Mouse (Mus musculus) lung, postnatal 0 days (tissue): ENCODE results near the gene Asxl1. TPM values are rescaled to one million over a fixed set of nuclear protein-coding genes. Genes with fewer than 3 reads are reported as not detected.
A peak's percentile ranks its signal among the peaks of the same experiment; 100 is the strongest.

ENCODE experiments used
- ATAC-seq: fragments of 200-750 bp; cut with Nextera tagmentation; 2 replicates; pipeline ENCODE4 v1.8.0; 2017; ENCODE audit warnings: moderate library complexity
- DNase-seq: peaks from one replicate; pipeline ENCODE4 v3.0.0-alpha.2; 2016; ENCODE audit warnings: low spot score
- H3K27ac ChIP-seq: fragments of 300-500 bp; sonication (generic); 2 replicates; pipeline ENCODE4 v1.5.1; 2014; ENCODE audit warnings: antibody characterized with exemption, mild to moderate bottlenecking, low read length, mixed read lengths
- H3K27me3 ChIP-seq: fragments of 300-500 bp; sonication (generic); replicated peaks from 2 replicates; pipeline ENCODE4 v1.6.1; 2014; ENCODE audit warnings: low read length, mixed read lengths; ENCODE audit not compliant: insufficient read depth
- H3K36me3 ChIP-seq: fragments of 300-500 bp; sonication (generic); 2 replicates; pipeline ENCODE4 v1.6.1; 2014; ENCODE audit warnings: low read length, mixed read lengths; ENCODE audit not compliant: insufficient read depth
- H3K4me1 ChIP-seq: fragments of 300-500 bp; sonication (generic); 2 replicates; pipeline ENCODE4 v1.6.1; 2014; ENCODE audit warnings: antibody characterized with exemption, low read depth, low read length, mixed read lengths; ENCODE audit not compliant: insufficient read depth
- H3K4me2 ChIP-seq: fragments of 300-500 bp; sonication (generic); replicated peaks from 2 replicates; pipeline ENCODE4 v1.6.1; 2014; ENCODE audit warnings: low read depth, mild to moderate bottlenecking, low read length, moderate library complexity, mixed read lengths
- H3K4me3 ChIP-seq: fragments of 300-500 bp; sonication (generic); 2 replicates; pipeline ENCODE4 v1.5.1; 2014; ENCODE audit warnings: low read depth, low read length
- H3K9ac ChIP-seq: fragments of 300-500 bp; sonication (generic); replicated peaks from 2 replicates; pipeline ENCODE4 v1.6.1; 2014; ENCODE audit warnings: low read depth, mild to moderate bottlenecking
- H3K9me3 ChIP-seq: fragments of 300-500 bp; sonication (generic); 2 replicates; pipeline ENCODE4 v1.6.1; 2016; ENCODE audit warnings: low read length, mixed read lengths
- CTCF ChIP-seq: IDR thresholded peaks from 2 replicates; pipeline ENCODE4 v1.5.1; 2016; ENCODE audit warnings: antibody characterized with exemption, mild to moderate bottlenecking
- EP300 ChIP-seq: IDR thresholded peaks from 2 replicates; pipeline ENCODE4 v1.6.1; 2016; ENCODE audit warnings: antibody characterized with exemption, mild to moderate bottlenecking, control low read depth
- WGBS: fragments of 180-500 bp; shearing (Covaris S2); extraction: QIAGEN DNeasy Blood & Tissue Kit; methylation state at CpG from one replicate; pipeline ENCODE4 v1.1.7; 2014; 5-methylcytosine and 5-hydroxymethylcytosine counted together
- polyA plus RNA-seq: library from polyadenylated mRNA; unstranded; fragments of >200 nt; fragmentation: Nextera tagmentation; extraction: Ambion mirVana; gene quantifications from 2 replicates; pipeline ENCODE4 v1.2.1, GENCODE M21; 2015

Gene Asxl1
- polyA plus RNA-seq, 1 experiment from 2014 or later: 10.3 TPM

DNA sequence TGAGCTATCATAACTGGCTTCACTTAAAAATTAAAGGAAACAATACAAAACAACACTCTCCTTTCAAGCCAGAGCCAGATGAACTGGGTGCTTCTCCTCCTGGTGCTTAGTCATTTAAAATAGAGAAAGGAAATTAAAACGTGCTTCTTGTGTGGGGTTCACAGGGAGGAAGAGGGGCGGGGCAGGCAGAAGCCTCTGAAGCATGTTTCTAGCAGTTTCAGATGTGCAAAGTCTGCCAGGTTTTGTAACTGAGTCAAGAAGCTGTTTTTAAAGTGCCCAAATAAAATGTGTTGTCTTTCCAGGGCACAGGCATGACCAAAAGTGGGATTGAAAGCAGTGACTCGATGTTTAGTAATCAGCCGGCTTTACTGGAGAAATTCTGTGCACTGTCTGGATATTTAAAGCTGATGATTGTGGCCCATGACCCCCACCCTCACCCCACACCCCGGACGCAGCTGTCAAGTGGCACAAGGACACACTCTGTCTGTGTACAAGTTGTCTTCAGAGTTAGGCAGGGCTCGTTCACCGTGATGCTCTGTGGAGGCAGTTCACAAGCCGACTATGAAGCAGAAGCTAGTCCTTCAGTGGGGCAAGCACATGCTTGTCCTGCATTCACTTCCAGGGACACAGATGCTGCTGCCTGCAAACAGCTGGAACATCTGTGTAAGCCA, 19.8 kb upstream of the Asxl1 start:
- TF ChIP-seq EP300 (no peak), CTCF (no peak)
- DNase-seq (no peak), ATAC-seq (no peak)
- Histone ChIP-seq H3K36me3 (peaks cover 29% of the 10 kb centered on the region), H3K27me3 (no peaks in the 10 kb centered on the region), H3K4me3 (no peak overlapping the region), H3K27ac (no peak overlapping the region), H3K9me3 (no peaks in the 10 kb centered on the region), H3K4me1 (no peaks in the 10 kb centered on the region), H3K4me2 (no peak overlapping the region), H3K9ac (no peak overlapping the region)
- WGBS: 56% methylated on average over 9 of the region's 9 CpGs

DNA sequence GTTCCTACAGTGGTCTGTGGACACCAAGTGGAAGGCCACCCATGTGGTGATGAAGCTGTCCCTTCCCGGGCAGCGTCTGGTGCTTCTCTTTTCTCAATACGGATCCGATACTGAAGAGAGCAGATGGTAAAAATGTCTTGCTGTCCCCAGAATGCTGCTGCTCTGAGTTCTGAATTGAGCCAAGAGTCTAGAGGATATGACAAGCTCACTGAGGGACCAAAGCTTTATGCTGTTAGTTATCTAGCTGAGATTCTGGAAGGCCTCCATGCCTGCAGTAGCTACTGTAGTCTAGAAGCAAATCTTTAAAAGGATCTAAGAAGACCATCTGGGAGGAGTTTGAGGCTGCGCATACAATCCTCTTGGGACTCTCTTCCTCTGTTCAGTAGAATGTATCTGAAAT, 13.4 kb upstream of the Asxl1 start:
- WGBS: 94% methylated on average over 5 of the region's 5 CpGs
- Histone ChIP-seq H3K27me3 (no peaks in the 10 kb centered on the region), H3K9me3 (no peaks in the 10 kb centered on the region), H3K4me1 (no peaks in the 10 kb centered on the region), H3K9ac (no peak overlapping the region), H3K36me3 (peaks cover 12% of the 10 kb centered on the region), H3K27ac (no peak overlapping the region), H3K4me2 (no peak overlapping the region), H3K4me3 (no peak overlapping the region)
- no peak for TF ChIP-seq EP300
- no peak for TF ChIP-seq CTCF
- DNase-seq (no peak), ATAC-seq (no peak)

DNA sequence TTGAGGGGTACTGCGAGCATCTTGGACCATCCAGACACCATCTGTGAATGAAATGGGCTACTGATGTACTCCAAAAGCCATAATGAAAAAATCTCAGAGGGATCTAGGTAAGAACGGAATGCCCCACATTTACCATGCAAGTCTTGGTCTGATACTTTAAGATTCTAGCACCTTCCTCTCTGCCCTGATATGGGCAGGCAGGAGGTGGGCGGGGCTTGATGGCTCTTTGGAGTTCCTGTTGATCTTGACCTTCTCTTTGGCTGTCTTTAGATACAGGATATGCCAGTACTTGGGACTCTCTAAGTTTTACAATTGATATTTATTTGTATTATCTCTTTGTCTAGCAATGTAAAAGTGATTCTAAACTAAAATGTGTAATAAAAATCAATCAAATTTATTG, 12.6 kb upstream of the Asxl1 start:
- no peak for ATAC-seq
- TF ChIP-seq EP300 (no peak), CTCF (no peak)
- peaks cover 12% of the 10 kb centered on the region for H3K36me3 ChIP-seq
- no peak overlapping the region for H3K4me2 ChIP-seq
- no peak for DNase-seq
- no peak overlapping the region for H3K9ac ChIP-seq
- no peak overlapping the region for H3K4me3 ChIP-seq
- no peaks in the 10 kb centered on the region for H3K27me3 ChIP-seq
- no peak overlapping the region for H3K27ac ChIP-seq
- H3K9me3 ChIP-seq: no peaks in the 10 kb centered on the region
- H3K4me1 ChIP-seq: peaks cover 6% of the 10 kb centered on the region; the same call in 1 of the 2 replicates
- 88% methylated on average over 3 of the region's 3 CpGs for WGBS

DNA sequence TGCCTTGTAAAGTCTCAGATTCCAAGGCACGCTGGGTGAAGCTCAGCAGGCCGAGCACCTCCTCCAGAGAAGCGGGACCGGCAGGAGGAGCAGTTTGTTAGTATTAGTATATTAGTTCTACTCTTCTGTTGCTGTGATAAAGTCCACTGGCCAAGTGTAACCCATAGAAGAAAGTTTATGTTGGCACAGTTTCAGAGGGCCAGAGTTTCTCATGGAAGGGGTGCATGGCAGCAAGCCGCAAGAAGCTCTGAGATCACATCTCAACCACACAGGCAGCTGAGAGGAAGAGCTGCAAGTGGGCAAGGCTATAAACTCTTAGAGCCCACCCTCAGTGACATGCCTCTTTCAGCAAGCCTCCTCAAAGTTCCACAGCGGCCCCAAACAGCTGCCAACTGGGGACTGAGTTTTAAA, 11.8 kb upstream of the Asxl1 start:
- ATAC-seq (0 out of 2 replicates have a peak, but pooled peaks have one; percentile 18), DNase-seq (peak; percentile 43)
- peaks cover 8% of the 10 kb centered on the region; the same call in 1 of the 2 replicates for H3K4me1 ChIP-seq
- H3K9ac ChIP-seq: no peak overlapping the region
- no peaks in the 10 kb centered on the region for H3K27me3 ChIP-seq
- WGBS: 40% methylated on average over 6 of the region's 6 CpGs
- no peaks in the 10 kb centered on the region for H3K9me3 ChIP-seq
- peaks cover 12% of the 10 kb centered on the region for H3K36me3 ChIP-seq
- no peak overlapping the region; the same call in 1 of the 2 replicates for H3K27ac ChIP-seq
- TF ChIP-seq CTCF (peak; percentile 28; the same call in 1 of the 2 replicates), EP300 (no peak)
- no peak overlapping the region for H3K4me3 ChIP-seq
- no peak overlapping the region for H3K4me2 ChIP-seq

DNA sequence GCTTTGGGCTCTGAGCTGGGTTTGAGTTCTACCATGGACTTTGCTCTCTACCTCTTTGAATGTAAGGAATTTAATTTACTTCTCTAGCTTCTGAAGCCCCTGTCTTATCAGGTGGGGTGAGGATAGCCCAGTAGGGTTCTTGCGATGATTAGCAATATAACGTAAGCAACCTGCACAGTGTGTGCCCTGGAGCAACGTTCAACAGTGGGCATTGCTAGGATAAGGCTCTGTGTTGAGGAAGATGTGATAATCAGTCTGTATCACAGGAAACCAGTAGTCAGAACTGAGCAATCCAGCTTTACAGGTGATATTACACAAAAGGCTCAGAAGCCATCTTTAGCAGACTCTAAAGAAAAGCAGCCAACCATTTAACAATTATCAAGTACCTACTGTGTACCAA, 11.3 kb upstream of the Asxl1 start:
- H3K4me3 ChIP-seq: no peak overlapping the region
- TF ChIP-seq EP300 (no peak), CTCF (no peak)
- 78% methylated on average over 3 of the region's 3 CpGs for WGBS
- ATAC-seq (no peak), DNase-seq (no peak)
- no peak overlapping the region for H3K9ac ChIP-seq
- no peaks in the 10 kb centered on the region for H3K27me3 ChIP-seq
- H3K36me3 ChIP-seq: peaks cover 11% of the 10 kb centered on the region
- H3K4me2 ChIP-seq: no peak overlapping the region
- no peaks in the 10 kb centered on the region for H3K9me3 ChIP-seq
- peaks cover 8% of the 10 kb centered on the region; the same call in 1 of the 2 replicates for H3K4me1 ChIP-seq
- peak overlapping the region; percentile 43; the same call in 1 of the 2 replicates for H3K27ac ChIP-seq

DNA sequence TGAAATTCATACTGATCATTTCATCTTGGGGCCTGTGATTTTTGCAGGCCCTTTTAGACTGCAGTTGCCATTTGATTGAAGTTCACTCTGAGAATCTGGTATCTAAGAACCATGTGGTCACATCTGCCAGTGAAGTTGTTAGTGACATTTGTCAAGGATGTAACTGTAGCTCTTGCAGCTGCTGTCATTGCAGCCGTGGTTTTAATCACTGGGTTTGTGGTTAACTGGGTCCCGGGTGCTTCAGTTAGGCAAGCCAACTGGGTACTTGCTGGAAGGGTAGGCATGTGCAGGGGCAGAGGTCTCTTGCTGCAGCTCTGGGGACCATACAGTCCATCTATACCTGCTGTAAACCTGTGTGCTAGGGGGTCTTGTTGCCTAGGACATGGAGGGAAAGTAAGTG, 9.5 kb upstream of the Asxl1 start:
- Histone ChIP-seq H3K4me2 (no peak overlapping the region), H3K36me3 (no peaks in the 10 kb centered on the region), H3K4me3 (no peak overlapping the region), H3K27ac (no peak overlapping the region), H3K4me1 (peaks cover 8% of the 10 kb centered on the region; the same call in 1 of the 2 replicates), H3K9me3 (no peaks in the 10 kb centered on the region), H3K9ac (no peak overlapping the region), H3K27me3 (no peaks in the 10 kb centered on the region)
- 49% methylated on average over 2 of the region's 2 CpGs for WGBS
- TF ChIP-seq EP300: no peak
- no peak for TF ChIP-seq CTCF
- no peak for DNase-seq
- no peak for ATAC-seq
